Mouse (Mus musculus): ENCODE data around the gene Rhox3c. TPM values are rescaled to one million over a fixed set of nuclear protein-coding genes. Genes with fewer than 3 reads are reported as not detected.
"Not testable (repeated sequence)": the region's sequence is repeated elsewhere in the genome, so short reads cannot be mapped to it uniquely, and the experiment has no call there.

Rhox3c gene
- polyA plus RNA-seq (2015; fragmentation: Nextera tagmentation; extraction: Ambion mirVana) = not detected in 2 replicates

DNA sequence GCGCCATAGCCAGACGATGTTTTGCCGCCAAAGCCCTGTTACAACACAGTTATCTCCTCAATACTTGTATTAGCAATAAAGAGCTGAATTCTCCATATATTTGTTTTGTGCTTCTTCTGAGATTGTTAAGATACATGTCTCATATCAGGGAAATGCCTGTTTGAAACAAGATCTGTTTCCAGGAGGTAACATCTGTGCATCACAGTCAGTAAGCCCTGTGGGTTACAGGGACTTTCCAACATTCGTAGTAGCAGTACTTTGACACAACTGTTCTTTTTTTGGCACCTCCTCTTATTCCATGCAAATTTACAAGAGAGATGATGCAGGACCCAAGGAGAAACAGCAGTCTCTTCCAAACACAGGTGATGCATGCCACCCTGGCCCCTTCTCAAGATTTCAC is at the start of gene Rhox3c:
Gene Rhox3c, plus strand, starts transcription at position 301 of the 400 bp plus-strand sequence.
- WGBS = 95% methylated on average over 3 of the region's 4 CpGs
- H3K27ac ChIP-seq; H3K27me3 ChIP-seq; H3K36me3 ChIP-seq; H3K4me3 ChIP-seq (replicated peaks); H3K9me3 ChIP-seq; H3K4me2 ChIP-seq (replicated peaks); ATAC-seq; H3K9ac ChIP-seq (replicated peaks); H3K4me1 ChIP-seq (replicated peaks): not testable (repeated sequence)

DNA sequence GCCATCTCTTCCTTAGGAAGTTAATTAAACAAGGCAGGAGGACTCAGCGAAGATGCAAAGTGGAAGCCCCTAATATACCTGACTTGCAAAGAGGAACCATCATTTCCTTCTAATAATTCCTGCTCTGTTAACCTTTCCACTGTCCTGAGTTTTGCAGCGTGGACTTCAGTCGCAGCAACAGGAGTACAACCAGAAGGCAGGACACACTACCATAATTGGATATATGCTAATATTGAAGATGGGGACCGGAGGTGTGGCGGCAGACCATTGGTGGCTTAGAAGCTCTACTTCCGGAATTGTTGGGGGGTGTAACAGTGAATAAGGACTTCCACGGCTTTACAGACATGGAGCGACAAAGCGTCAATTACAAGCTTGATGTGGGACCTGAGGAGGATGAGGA is 46.6 kb upstream of the Rhox3c start, which contains the start of gene Rhox2b:
Gene Rhox2b, plus strand, starts transcription at position 301 of the 400 bp plus-strand sequence.
- H3K36me3 ChIP-seq; H3K4me1 ChIP-seq (replicated peaks); H3K27me3 ChIP-seq; ATAC-seq; H3K9me3 ChIP-seq; H3K27ac ChIP-seq; H3K4me2 ChIP-seq (replicated peaks); H3K9ac ChIP-seq (replicated peaks); H3K4me3 ChIP-seq (replicated peaks): not testable (repeated sequence)
- no CpG with 5 or more reads among the region's 9 CpGs for WGBS

DNA sequence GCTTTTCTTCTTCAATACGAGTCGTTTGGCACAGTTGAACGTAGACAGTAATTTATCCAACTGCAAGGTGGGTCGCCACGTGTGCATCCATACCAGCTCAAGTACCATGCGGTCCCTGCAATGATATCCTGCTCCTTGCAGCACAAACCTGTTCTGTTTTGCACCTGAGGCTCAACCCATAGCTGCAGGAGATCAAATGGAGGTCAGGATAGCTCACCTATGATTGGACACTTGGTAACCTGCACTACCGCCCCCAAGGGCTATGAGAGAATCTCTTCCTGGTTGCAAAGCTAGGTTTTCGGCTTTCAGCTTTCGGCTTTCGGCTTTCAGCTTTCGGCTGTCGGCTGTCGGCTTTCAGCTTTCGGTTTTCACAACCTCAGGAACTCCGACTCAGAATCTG is 26.2 kb upstream of the Rhox3c start, which contains the start of gene Rhox4b:
Gene Rhox4b, plus strand, starts transcription at position 301 of the 400 bp plus-strand sequence.
- H3K27me3 ChIP-seq; H3K9me3 ChIP-seq; H3K4me3 ChIP-seq (replicated peaks); H3K4me1 ChIP-seq (replicated peaks); ATAC-seq; H3K27ac ChIP-seq; H3K36me3 ChIP-seq; H3K4me2 ChIP-seq (replicated peaks); H3K9ac ChIP-seq (replicated peaks): not testable (repeated sequence)
- 90% methylated on average over 14 of the region's 15 CpGs for WGBS

DNA sequence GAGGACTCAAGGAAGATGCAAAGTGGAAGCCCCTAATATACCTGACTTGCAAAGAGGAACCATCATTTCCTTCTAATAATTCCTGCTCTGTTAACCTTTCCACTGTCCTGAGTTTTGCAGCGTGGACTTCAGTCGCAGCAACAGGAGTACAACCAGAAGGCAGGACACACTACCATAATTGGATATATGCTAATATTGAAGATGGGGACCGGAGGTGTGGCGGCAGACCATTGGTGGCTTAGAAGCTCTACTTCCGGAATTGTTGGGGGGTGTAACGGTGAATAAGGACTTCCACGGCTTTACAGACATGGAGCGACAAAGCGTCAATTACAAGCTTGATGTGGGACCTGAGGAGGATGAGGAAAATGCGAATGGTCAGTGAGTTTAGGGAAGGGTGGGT is 5.0 kb upstream of the Rhox3c start, which contains the start of gene Rhox2c:
Gene Rhox2c, plus strand, starts transcription at position 301 of the 400 bp plus-strand sequence.
- not testable (repeated sequence) for H3K27ac ChIP-seq; H3K4me2 ChIP-seq (replicated peaks); H3K4me1 ChIP-seq (replicated peaks); ATAC-seq; H3K36me3 ChIP-seq; H3K27me3 ChIP-seq; H3K9me3 ChIP-seq; H3K9ac ChIP-seq (replicated peaks); H3K4me3 ChIP-seq (replicated peaks)
- WGBS = 91% methylated on average over 7 of the region's 10 CpGs

DNA sequence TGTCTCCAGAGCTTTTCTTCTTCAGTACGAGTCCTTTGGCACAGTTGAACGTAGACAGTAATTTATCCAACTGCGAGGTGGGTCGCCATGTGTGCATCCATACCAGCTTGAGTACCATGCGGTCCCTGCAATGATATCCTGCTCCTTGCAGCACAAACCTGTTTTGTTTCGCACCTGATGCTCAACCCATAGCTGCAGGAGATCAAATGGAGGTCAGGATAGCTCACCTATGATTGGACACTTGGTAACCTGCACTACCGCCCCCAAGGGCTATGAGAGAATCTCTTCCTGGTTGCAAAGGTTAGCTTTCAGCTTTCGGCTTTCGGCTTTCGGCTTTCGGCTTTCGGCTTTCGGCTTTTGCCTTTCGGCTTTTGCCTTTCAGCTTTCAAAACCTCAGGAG is 21.7 kb downstream of the Rhox3c start, which contains the start of gene Rhox4c:
Gene Rhox4c, plus strand, starts transcription at position 301 of the 400 bp plus-strand sequence.
- not testable (repeated sequence) for H3K9me3 ChIP-seq; H3K9ac ChIP-seq (replicated peaks); H3K4me3 ChIP-seq (replicated peaks); H3K36me3 ChIP-seq; H3K4me2 ChIP-seq (replicated peaks); H3K27ac ChIP-seq; H3K4me1 ChIP-seq (replicated peaks); H3K27me3 ChIP-seq; ATAC-seq
- WGBS = 93% methylated on average over 14 of the region's 14 CpGs

DNA sequence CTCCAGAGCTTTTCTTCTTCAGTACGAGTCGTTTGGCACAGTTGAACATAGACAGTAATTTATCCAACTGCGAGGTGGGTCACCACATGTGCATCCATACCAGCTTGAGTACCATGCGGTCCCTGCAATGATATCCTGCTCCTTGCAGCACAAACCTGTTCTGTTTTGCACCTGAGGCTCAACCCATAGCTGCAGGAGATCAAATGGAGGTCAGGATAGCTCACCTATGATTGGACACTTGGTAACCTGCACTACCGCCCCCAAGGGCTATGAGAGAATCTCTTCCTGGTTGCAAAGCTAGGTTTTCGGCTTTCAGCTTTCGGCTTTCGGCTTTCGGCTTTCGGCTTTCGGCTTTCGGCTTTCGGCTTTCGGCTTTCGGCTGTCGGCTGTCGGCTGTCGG is 55.7 kb downstream of the Rhox3c start, which contains the start of gene Rhox4d:
Gene Rhox4d, plus strand, starts transcription at position 301 of the 400 bp plus-strand sequence.
- H3K4me3 ChIP-seq (replicated peaks); ATAC-seq; H3K27ac ChIP-seq; H3K9me3 ChIP-seq; H3K36me3 ChIP-seq; H3K4me1 ChIP-seq (replicated peaks); H3K9ac ChIP-seq (replicated peaks); H3K27me3 ChIP-seq; H3K4me2 ChIP-seq (replicated peaks): not testable (repeated sequence)
- 88% methylated on average over 16 of the region's 18 CpGs for WGBS

Other genes with a start within 250 kb of the Rhox3c start
- not detected in 2 replicates for gene Gm9, start 247.5 kb upstream of the Rhox3c start, polyA plus RNA-seq (2015; fragmentation: Nextera tagmentation; extraction: Ambion mirVana)
- not detected in 2 replicates for gene Rhox1, start 236.3 kb upstream of the Rhox3c start, polyA plus RNA-seq (2015; fragmentation: Nextera tagmentation; extraction: Ambion mirVana)
- gene Rhox2a, start 213.6 kb upstream of the Rhox3c start, polyA plus RNA-seq (2015; fragmentation: Nextera tagmentation; extraction: Ambion mirVana) = not detected in 2 replicates
- gene Rhox3a, start 208.7 kb upstream of the Rhox3c start, polyA plus RNA-seq (2015; fragmentation: Nextera tagmentation; extraction: Ambion mirVana) = not detected in 2 replicates
- gene Rhox4a, start 193.2 kb upstream of the Rhox3c start, polyA plus RNA-seq (2015; fragmentation: Nextera tagmentation; extraction: Ambion mirVana) = not detected in 2 replicates
- not detected in 2 replicates for gene Rhox3a2, start 78.6 kb upstream of the Rhox3c start, polyA plus RNA-seq (2015; fragmentation: Nextera tagmentation; extraction: Ambion mirVana)
- gene Rhox4a2, start 67.7 kb upstream of the Rhox3c start, polyA plus RNA-seq (2015; fragmentation: Nextera tagmentation; extraction: Ambion mirVana) = not detected in 2 replicates
- not detected in 2 replicates for gene Rhox2b, start 46.5 kb upstream of the Rhox3c start, polyA plus RNA-seq (2015; fragmentation: Nextera tagmentation; extraction: Ambion mirVana)
- not detected in 2 replicates for gene Rhox4b, start 26.1 kb upstream of the Rhox3c start, polyA plus RNA-seq (2015; fragmentation: Nextera tagmentation; extraction: Ambion mirVana)
- not detected in 2 replicates for gene Rhox2c, start 4.9 kb upstream of the Rhox3c start, polyA plus RNA-seq (2015; fragmentation: Nextera tagmentation; extraction: Ambion mirVana)
- gene Rhox4c, start 21.8 kb downstream of the Rhox3c start, polyA plus RNA-seq (2015; fragmentation: Nextera tagmentation; extraction: Ambion mirVana) = not detected in 2 replicates
- not detected in 2 replicates for gene Rhox2d, start 34.8 kb downstream of the Rhox3c start, polyA plus RNA-seq (2015; fragmentation: Nextera tagmentation; extraction: Ambion mirVana)
- not detected in 2 replicates for gene Rhox4d, start 55.8 kb downstream of the Rhox3c start, polyA plus RNA-seq (2015; fragmentation: Nextera tagmentation; extraction: Ambion mirVana)
- gene Rhox2e, start 71.9 kb downstream of the Rhox3c start, polyA plus RNA-seq (2015; fragmentation: Nextera tagmentation; extraction: Ambion mirVana) = not detected in 2 replicates
- not detected in 2 replicates for gene Rhox3e, start 83.4 kb downstream of the Rhox3c start, polyA plus RNA-seq (2015; fragmentation: Nextera tagmentation; extraction: Ambion mirVana)
- gene Rhox4e, start 98.8 kb downstream of the Rhox3c start, polyA plus RNA-seq (2015; fragmentation: Nextera tagmentation; extraction: Ambion mirVana) = not detected in 2 replicates
- gene Rhox2f, start 112.8 kb downstream of the Rhox3c start, polyA plus RNA-seq (2015; fragmentation: Nextera tagmentation; extraction: Ambion mirVana) = not detected in 2 replicates
- not detected in 2 replicates for gene Rhox3f, start 122.4 kb downstream of the Rhox3c start, polyA plus RNA-seq (2015; fragmentation: Nextera tagmentation; extraction: Ambion mirVana)
- gene Rhox4f, start 149.1 kb downstream of the Rhox3c start, polyA plus RNA-seq (2015; fragmentation: Nextera tagmentation; extraction: Ambion mirVana) = not detected in 2 replicates
- not detected in 2 replicates for gene Rhox3g, start 170.0 kb downstream of the Rhox3c start, polyA plus RNA-seq (2015; fragmentation: Nextera tagmentation; extraction: Ambion mirVana)
- not detected in 2 replicates for gene Rhox2g, start 184.9 kb downstream of the Rhox3c start, polyA plus RNA-seq (2015; fragmentation: Nextera tagmentation; extraction: Ambion mirVana)
- gene Rhox4g, start 192.7 kb downstream of the Rhox3c start, polyA plus RNA-seq (2015; fragmentation: Nextera tagmentation; extraction: Ambion mirVana) = not detected in 2 replicates
- gene Rhox3h, start 210.2 kb downstream of the Rhox3c start, polyA plus RNA-seq (2015; fragmentation: Nextera tagmentation; extraction: Ambion mirVana) = not detected in 2 replicates
- gene Rhox2h, start 214.7 kb downstream of the Rhox3c start, polyA plus RNA-seq (2015; fragmentation: Nextera tagmentation; extraction: Ambion mirVana) = not detected in 2 replicates

Data from midbrain, embryonic 13.5 days (tissue).